Mouse (Mus musculus): ENCODE data around the gene Rad51d. TPM values are rescaled to one million over a fixed set of nuclear protein-coding genes. Genes with fewer than 3 reads are reported as not detected.
"Not testable (repeated sequence)": the region's sequence is repeated elsewhere in the genome, so short reads cannot be mapped to it uniquely, and the experiment has no call there.

The Rad51d gene
- polyA plus RNA-seq (2016; fragmentation: Nextera tagmentation; extraction: Ambion mirVana): 8.6 and 10.0 TPM in 2 replicates

GRCm38 (mm10) chr11:82890342-82890762 lies at the start of gene Rad51d:
Gene Rad51d (minus strand): TSS chr11:82890614.
- peak within 1 kb of the TSS; percentile 84 for H3K9ac ChIP-seq
- no peaks in the 10 kb centered on the region for H3K36me3 ChIP-seq
- peaks cover 15% of the 10 kb centered on the region; the same call in 1 of the 2 replicates for H3K27me3 ChIP-seq (replicated peaks)
- peak within 1 kb of the TSS; percentile 67 for H3K4me3 ChIP-seq
- peaks cover 25% of the 10 kb centered on the region for H3K4me1 ChIP-seq
- ATAC-seq: peak; percentile 90
- under 1% methylated on average over 26 of the region's 26 CpGs for WGBS (ENCODE audit: insufficient replicate concordance)
- peak within 1 kb of the TSS; percentile 94 for H3K4me2 ChIP-seq
- H3K27ac ChIP-seq: peak within 1 kb of the TSS; percentile 68
- H3K9me3 ChIP-seq (replicated peaks): no peaks in the 10 kb centered on the region

- no peaks in the 10 kb centered on the region for H3K9me3 ChIP-seq (replicated peaks)
- H3K4me2 ChIP-seq: peak overlapping the region; percentile 68
- ATAC-seq: no peak
- H3K4me3 ChIP-seq: peak overlapping the region; percentile 48
- peaks cover 98% of the 10 kb centered on the region for H3K27me3 ChIP-seq (replicated peaks)
- H3K36me3 ChIP-seq: no peaks in the 10 kb centered on the region
- WGBS (ENCODE audit: insufficient replicate concordance): 3% methylated on average over 29 of the region's 29 CpGs
- H3K4me1 ChIP-seq: no peaks in the 10 kb centered on the region
- no peak overlapping the region for H3K27ac ChIP-seq
- H3K9ac ChIP-seq: no peak overlapping the region
Observed at GRCm38 (mm10) chr11:82933186-82933585, 42.8 kb upstream of the Rad51d start.

GRCm38 (mm10) chr11:82931671-82932450 lies 41.4 kb upstream of the Rad51d start:
- not testable (repeated sequence) for H3K9ac ChIP-seq; ATAC-seq; H3K36me3 ChIP-seq; H3K4me1 ChIP-seq; H3K9me3 ChIP-seq (replicated peaks); H3K27ac ChIP-seq
- Histone ChIP-seq H3K4me3 (peak overlapping the region; percentile 48), H3K27me3 (replicated peaks) (peaks cover 95% of the 10 kb centered on the region), H3K4me2 (peak overlapping the region; percentile 68)
- WGBS (ENCODE audit: insufficient replicate concordance): 1% methylated on average over 115 of the region's 119 CpGs

GRCm38 (mm10) chr11:82931161-82931560 lies 40.7 kb upstream of the Rad51d start:
- Histone ChIP-seq H3K27me3 (replicated peaks) (peaks cover 95% of the 10 kb centered on the region), H3K4me2 (peak overlapping the region; percentile 68), H3K4me3 (peak overlapping the region; percentile 48)
- H3K9ac ChIP-seq; ATAC-seq; H3K36me3 ChIP-seq; H3K9me3 ChIP-seq (replicated peaks); H3K27ac ChIP-seq; H3K4me1 ChIP-seq: not testable (repeated sequence)
- WGBS (ENCODE audit: insufficient replicate concordance): 2% methylated on average over 63 of the region's 63 CpGs

GRCm38 (mm10) chr11:82930391-82930955 lies 40.1 kb upstream of the Rad51d start:
- not testable (repeated sequence) for H3K27ac ChIP-seq; H3K4me1 ChIP-seq; ATAC-seq; H3K9me3 ChIP-seq (replicated peaks); H3K36me3 ChIP-seq; H3K9ac ChIP-seq
- WGBS (ENCODE audit: insufficient replicate concordance): 2% methylated on average over 83 of the region's 85 CpGs
- Histone ChIP-seq H3K27me3 (replicated peaks) (peaks cover 95% of the 10 kb centered on the region), H3K4me3 (peak overlapping the region; percentile 48), H3K4me2 (peak overlapping the region; percentile 68)

- Histone ChIP-seq H3K27ac (no peak overlapping the region), H3K4me1 (no peaks in the 10 kb centered on the region), H3K9ac (no peak overlapping the region), H3K27me3 (replicated peaks) (peaks cover 95% of the 10 kb centered on the region), H3K36me3 (no peaks in the 10 kb centered on the region), H3K4me3 (no peak overlapping the region), H3K9me3 (replicated peaks) (no peaks in the 10 kb centered on the region), H3K4me2 (no peak overlapping the region)
- ATAC-seq: no peak
- 38% methylated on average over 3 of the region's 3 CpGs for WGBS (ENCODE audit: insufficient replicate concordance)
Observed at GRCm38 (mm10) chr11:82929633-82929950, 39.2 kb upstream of the Rad51d start.

- Histone ChIP-seq H3K36me3 (no peaks in the 10 kb centered on the region), H3K9ac (no peak overlapping the region), H3K4me3 (no peak overlapping the region), H3K9me3 (replicated peaks) (no peaks in the 10 kb centered on the region), H3K27me3 (replicated peaks) (peaks cover 90% of the 10 kb centered on the region), H3K27ac (no peak overlapping the region), H3K4me2 (no peak overlapping the region), H3K4me1 (no peaks in the 10 kb centered on the region)
- WGBS (ENCODE audit: insufficient replicate concordance): 32% methylated on average over 20 of the region's 20 CpGs
- ATAC-seq: no peak
Observed at GRCm38 (mm10) chr11:82928897-82929632, 38.7 kb upstream of the Rad51d start.

GRCm38 (mm10) chr11:82923910-82924309 lies 33.5 kb upstream of the Rad51d start:
- peaks cover 73% of the 10 kb centered on the region for H3K27me3 ChIP-seq (replicated peaks)
- 70% methylated on average over 6 of the region's 6 CpGs for WGBS (ENCODE audit: insufficient replicate concordance)
- H3K4me3 ChIP-seq; H3K9ac ChIP-seq; H3K27ac ChIP-seq; H3K4me1 ChIP-seq; H3K9me3 ChIP-seq (replicated peaks); ATAC-seq; H3K36me3 ChIP-seq; H3K4me2 ChIP-seq: not testable (repeated sequence)

GRCm38 (mm10) chr11:82921691-82922090 lies 31.3 kb upstream of the Rad51d start:
- ATAC-seq: no peak
- Histone ChIP-seq H3K36me3 (no peaks in the 10 kb centered on the region), H3K9ac (no peak overlapping the region), H3K27ac (no peak overlapping the region), H3K27me3 (replicated peaks) (peaks cover 64% of the 10 kb centered on the region), H3K4me1 (no peaks in the 10 kb centered on the region), H3K4me2 (no peak overlapping the region), H3K9me3 (replicated peaks) (no peaks in the 10 kb centered on the region), H3K4me3 (no peak overlapping the region)
- 64% methylated on average over 4 of the region's 4 CpGs for WGBS (ENCODE audit: insufficient replicate concordance)

- ATAC-seq: no peak
- H3K4me1 ChIP-seq: no peaks in the 10 kb centered on the region
- no peaks in the 10 kb centered on the region for H3K9me3 ChIP-seq (replicated peaks)
- H3K9ac ChIP-seq: no peak overlapping the region
- peaks cover 55% of the 10 kb centered on the region for H3K27me3 ChIP-seq (replicated peaks)
- WGBS (ENCODE audit: insufficient replicate concordance): 42% methylated on average over 10 of the region's 10 CpGs
- no peak overlapping the region for H3K4me2 ChIP-seq
- no peak overlapping the region for H3K27ac ChIP-seq
- H3K4me3 ChIP-seq: no peak overlapping the region
- no peaks in the 10 kb centered on the region for H3K36me3 ChIP-seq
Observed at GRCm38 (mm10) chr11:82920768-82921167, 30.4 kb upstream of the Rad51d start.

GRCm38 (mm10) chr11:82914711-82915352 lies 24.4 kb upstream of the Rad51d start:
- no peaks in the 10 kb centered on the region for H3K36me3 ChIP-seq
- H3K9me3 ChIP-seq (replicated peaks): no peaks in the 10 kb centered on the region
- H3K27ac ChIP-seq: no peak overlapping the region
- H3K4me3 ChIP-seq: no peak overlapping the region
- H3K27me3 ChIP-seq (replicated peaks): peaks cover 62% of the 10 kb centered on the region
- no peak overlapping the region for H3K9ac ChIP-seq
- no peak for ATAC-seq
- peak overlapping the region; percentile 43 for H3K4me2 ChIP-seq
- H3K4me1 ChIP-seq: peaks cover 7% of the 10 kb centered on the region; the same call in 1 of the 2 replicates
- 8% methylated on average over 16 of the region's 16 CpGs for WGBS (ENCODE audit: insufficient replicate concordance)

Data from liver, embryonic 12.5 days (tissue).